Mouse (Mus musculus): ENCODE measurements around the gene Tmem151a. TPM values are rescaled to one million over a fixed set of nuclear protein-coding genes. Genes with fewer than 3 reads are reported as not detected.

Gene Tmem151a
- total and polyA plus RNA-seq, 3 experiments = 2.6 to 3.3 (median 2.8) TPM

DNA sequence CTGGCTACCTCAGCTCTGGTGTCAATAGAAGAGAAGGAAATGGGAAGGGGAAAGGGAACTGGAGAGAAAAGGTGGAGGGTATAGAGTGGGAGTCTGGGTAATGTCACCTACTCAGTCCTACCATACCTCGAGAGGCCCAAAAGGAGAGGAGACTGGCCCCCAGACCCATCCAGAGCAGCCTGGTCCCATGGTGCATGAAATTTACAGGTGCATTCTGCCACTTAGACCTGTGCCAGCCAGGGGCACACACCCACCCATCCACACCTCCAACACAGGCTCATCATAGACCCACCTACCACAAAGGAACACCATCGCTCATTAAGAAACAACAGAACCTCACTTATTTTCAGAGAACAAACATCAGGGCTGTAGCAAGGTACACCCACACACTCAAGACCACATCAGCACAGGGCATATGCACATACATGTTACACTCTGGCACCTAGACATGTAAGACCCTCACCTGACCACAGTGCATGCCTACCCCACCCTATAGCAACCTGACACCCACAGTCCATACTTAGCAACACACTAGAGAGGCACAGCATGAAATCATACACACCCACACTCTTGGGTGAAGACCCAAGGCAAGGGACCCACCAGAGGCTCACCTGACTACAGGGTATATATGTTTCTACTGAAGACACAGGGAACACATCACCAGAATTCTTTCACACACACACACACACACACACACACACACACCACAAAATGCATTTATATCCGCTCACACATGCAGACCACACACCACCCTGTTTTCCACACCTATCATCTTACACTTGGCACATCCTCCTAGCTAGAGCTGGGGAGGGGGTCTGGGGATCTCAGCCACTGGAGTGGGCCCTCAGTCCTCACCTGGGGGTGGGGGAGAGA is 1.1 kb downstream of the Tmem151a start:
- H3K36me3 ChIP-seq (ENCODE audit: control insufficient read depth, insufficient read depth, low read length) = no peaks in the 10 kb centered on the region
- H3K4me1 ChIP-seq (ENCODE audit: control insufficient read depth, insufficient read depth, low read length) = peaks cover 5% of the 10 kb centered on the region
- H3K9ac ChIP-seq (ENCODE audit: low read depth, low read length) = no peak overlapping the region
- H3K27me3 ChIP-seq (ENCODE audit: control insufficient read depth, insufficient read depth, low read length) = peaks cover 11% of the 10 kb centered on the region; the same call in 1 of the 2 replicates
- WGBS = 67% methylated on average over 3 of the region's 3 CpGs
- H3K27ac ChIP-seq = no peak overlapping the region
- DNase-seq = no peak
- H3K4me3 ChIP-seq = no peak overlapping the region
- H3K79me2 ChIP-seq (replicated peaks; ENCODE audit: control insufficient read depth, insufficient read depth, low read length) = no peaks in the 10 kb centered on the region
- intact Hi-C loops (cut with DNase I) = no loop called here
- TF ChIP-seq CTCF (IDR thresholded peaks at IDR 0.05) (no peak), EP300 (IDR thresholded peaks at IDR 0.05; ENCODE audit: insufficient read depth, low read depth, low read length) (no peak), POLR2A (IDR thresholded peaks at IDR 0.05; ENCODE audit: insufficient read depth, low read depth, low read length) (no peak)

DNA sequence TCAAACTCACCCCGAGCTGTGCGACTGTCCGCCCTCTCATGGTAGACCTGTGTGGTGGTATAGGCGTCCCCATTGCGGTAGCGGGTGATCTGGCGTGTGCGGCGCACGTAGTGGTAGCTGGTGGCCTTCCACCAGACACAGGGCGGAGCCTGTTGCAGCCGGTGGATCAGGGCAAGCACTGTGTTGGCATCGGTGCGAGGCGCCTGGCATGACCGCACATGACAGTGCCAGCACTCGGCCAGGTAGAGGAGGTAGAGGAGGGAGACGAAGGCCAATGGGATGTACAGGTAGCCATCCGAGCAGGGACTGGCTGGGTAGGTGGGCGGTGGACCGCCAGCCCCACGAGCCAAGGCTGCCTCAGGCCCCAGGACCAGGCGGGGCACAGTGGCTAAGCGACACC is 2.7 kb downstream of the Tmem151a start:
- Histone ChIP-seq H3K4me3 (no peak overlapping the region), H3K27me3 (ENCODE audit: control insufficient read depth, insufficient read depth, low read length) (peaks cover 11% of the 10 kb centered on the region; the same call in 1 of the 2 replicates), H3K4me1 (ENCODE audit: control insufficient read depth, insufficient read depth, low read length) (peaks cover 2% of the 10 kb centered on the region), H3K27ac (no peak overlapping the region), H3K9ac (ENCODE audit: low read depth, low read length) (no peak overlapping the region), H3K36me3 (ENCODE audit: control insufficient read depth, insufficient read depth, low read length) (no peaks in the 10 kb centered on the region), H3K79me2 (replicated peaks; ENCODE audit: control insufficient read depth, insufficient read depth, low read length) (no peaks in the 10 kb centered on the region)
- no peak for DNase-seq
- no peak for TF ChIP-seq POLR2A (IDR thresholded peaks at IDR 0.05; ENCODE audit: insufficient read depth, low read depth, low read length)
- TF ChIP-seq EP300 (IDR thresholded peaks at IDR 0.05; ENCODE audit: insufficient read depth, low read depth, low read length) = no peak
- intact Hi-C loops (cut with DNase I) = no loop called here
- 71% methylated on average over 24 of the region's 24 CpGs for WGBS

GRCm38 (mm10) chr19:5082005-5082404 is 3.3 kb downstream of the Tmem151a start:
- H3K4me1 ChIP-seq (ENCODE audit: control insufficient read depth, insufficient read depth, low read length) = no peaks in the 10 kb centered on the region
- H3K27ac ChIP-seq = no peak overlapping the region
- no peaks in the 10 kb centered on the region for H3K79me2 ChIP-seq (replicated peaks; ENCODE audit: control insufficient read depth, insufficient read depth, low read length)
- TF ChIP-seq EP300 (IDR thresholded peaks at IDR 0.05; ENCODE audit: insufficient read depth, low read depth, low read length) = no peak
- TF ChIP-seq CTCF (IDR thresholded peaks at IDR 0.05) = no peak
- WGBS = 67% methylated on average over 18 of the region's 18 CpGs
- intact Hi-C loops (cut with DNase I) = no loop called here
- no peaks in the 10 kb centered on the region for H3K36me3 ChIP-seq (ENCODE audit: control insufficient read depth, insufficient read depth, low read length)
- H3K4me3 ChIP-seq = no peak overlapping the region
- H3K9ac ChIP-seq (ENCODE audit: low read depth, low read length) = no peak overlapping the region
- no peak for DNase-seq
- peaks cover 11% of the 10 kb centered on the region; the same call in 1 of the 2 replicates for H3K27me3 ChIP-seq (ENCODE audit: control insufficient read depth, insufficient read depth, low read length)

GRCm38 (mm10) chr19:5079279-5079678 is 6.1 kb downstream of the Tmem151a start:
- Histone ChIP-seq H3K4me1 (ENCODE audit: control insufficient read depth, insufficient read depth, low read length) (no peaks in the 10 kb centered on the region), H3K36me3 (ENCODE audit: control insufficient read depth, insufficient read depth, low read length) (no peaks in the 10 kb centered on the region), H3K4me3 (no peak overlapping the region), H3K27me3 (ENCODE audit: control insufficient read depth, insufficient read depth, low read length) (peaks cover 4% of the 10 kb centered on the region; the same call in 1 of the 2 replicates), H3K79me2 (replicated peaks; ENCODE audit: control insufficient read depth, insufficient read depth, low read length) (no peaks in the 10 kb centered on the region), H3K9ac (ENCODE audit: low read depth, low read length) (no peak overlapping the region), H3K27ac (no peak overlapping the region)
- no peak for TF ChIP-seq POLR2A (IDR thresholded peaks at IDR 0.05; ENCODE audit: insufficient read depth, low read depth, low read length)
- TF ChIP-seq CTCF (IDR thresholded peaks at IDR 0.05) = peak; percentile 39
- DNase-seq = no peak
- intact Hi-C loops (cut with DNase I) = no loop called here
- 89% methylated on average over 1 of the region's 1 CpGs for WGBS

DNA sequence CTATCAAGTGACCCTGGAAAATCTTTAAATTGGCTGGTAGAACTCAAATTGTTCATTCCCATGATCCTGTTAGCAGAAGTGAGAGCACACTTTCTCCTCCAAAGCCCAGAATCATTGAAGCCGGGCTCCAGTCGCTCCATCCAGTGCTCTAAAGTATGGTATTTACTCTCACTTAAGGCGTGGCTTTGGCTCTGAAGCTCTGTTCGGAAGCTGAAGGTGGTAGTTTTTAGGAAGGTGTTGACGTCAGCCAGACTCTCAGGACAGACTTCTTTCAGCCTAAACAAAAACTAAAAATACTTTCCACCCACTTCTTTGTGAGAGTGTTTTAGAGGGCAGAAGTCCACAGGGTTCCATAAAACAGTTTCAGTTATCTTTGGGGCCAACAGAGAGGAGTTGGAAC is 11.8 kb downstream of the Tmem151a start:
- Histone ChIP-seq H3K4me1 (ENCODE audit: control insufficient read depth, insufficient read depth, low read length) (peaks cover 3% of the 10 kb centered on the region), H3K9ac (ENCODE audit: low read depth, low read length) (no peak overlapping the region), H3K79me2 (replicated peaks; ENCODE audit: control insufficient read depth, insufficient read depth, low read length) (no peaks in the 10 kb centered on the region), H3K27ac (no peak overlapping the region), H3K27me3 (ENCODE audit: control insufficient read depth, insufficient read depth, low read length) (no peaks in the 10 kb centered on the region), H3K36me3 (ENCODE audit: control insufficient read depth, insufficient read depth, low read length) (no peaks in the 10 kb centered on the region), H3K4me3 (no peak overlapping the region)
- intact Hi-C loops (cut with DNase I) = loop anchor here (1.0 to 2.0 kb wide), 3 partner anchors 17 to 57 kb away; partner anchors contain the start of gene Rin1
- TF ChIP-seq CTCF (IDR thresholded peaks at IDR 0.05) = no peak
- TF ChIP-seq EP300 (IDR thresholded peaks at IDR 0.05; ENCODE audit: insufficient read depth, low read depth, low read length) = no peak
- no peak for TF ChIP-seq POLR2A (IDR thresholded peaks at IDR 0.05; ENCODE audit: insufficient read depth, low read depth, low read length)
- WGBS = 32% methylated on average over 5 of the region's 5 CpGs
- no peak for DNase-seq

- no peak overlapping the region for H3K27ac ChIP-seq
- H3K4me3 ChIP-seq = peak overlapping the region; percentile 61
- H3K9ac ChIP-seq (ENCODE audit: low read depth, low read length) = no peak overlapping the region
- WGBS = 1% methylated on average over 15 of the region's 15 CpGs
- DNase-seq = peak; percentile 52 to 77
- TF ChIP-seq CTCF (IDR thresholded peaks at IDR 0.05) (peak; percentile 75), POLR2A (IDR thresholded peaks at IDR 0.05; ENCODE audit: insufficient read depth, low read depth, low read length) (no peak)
- H3K27me3 ChIP-seq (ENCODE audit: control insufficient read depth, insufficient read depth, low read length) = no peaks in the 10 kb centered on the region; the same call in 1 of the 2 replicates
- intact Hi-C loops (cut with DNase I) = loop anchor here (1.0 to 2.0 kb wide), 3 partner anchors 17 to 56 kb away; partner anchors contain the start of gene Rin1
- H3K4me1 ChIP-seq (ENCODE audit: control insufficient read depth, insufficient read depth, low read length) = peaks cover 3% of the 10 kb centered on the region
- no peaks in the 10 kb centered on the region for H3K36me3 ChIP-seq (ENCODE audit: control insufficient read depth, insufficient read depth, low read length)
- H3K79me2 ChIP-seq (replicated peaks; ENCODE audit: control insufficient read depth, insufficient read depth, low read length) = no peaks in the 10 kb centered on the region
These were observed 12.3 kb downstream of the Tmem151a start for GRCm38 (mm10) chr19:5073028-5073427.
